Mouse (Mus musculus) myocyte (in vitro differentiated cells): ENCODE measurements around the gene Ccdc60. TPM values are rescaled to one million over a fixed set of nuclear protein-coding genes. Genes with fewer than 3 reads are reported as not detected.

Experiments
- H3K27me3 ChIP-seq: one replicate; pipeline ENCODE4 v1.6.1; 2011; ENCODE audit not compliant: control insufficient read depth, insufficient read depth, insufficient read length
- H3K36me3 ChIP-seq: one replicate; pipeline ENCODE4 v1.6.1; 2011; ENCODE audit not compliant: control insufficient read depth, insufficient read depth
- H3K4me2 ChIP-seq: one replicate; pipeline ENCODE4 v1.6.1; 2011; ENCODE audit warnings: low read depth, control low read depth
- H3K4me3 ChIP-seq: one replicate; pipeline ENCODE4 v1.5.1; 2011; ENCODE audit warnings: mild to moderate bottlenecking, control low read depth, moderate library complexity
- H3K79me2 ChIP-seq: one replicate; pipeline ENCODE4 v1.6.1; 2011; ENCODE audit not compliant: control insufficient read depth, insufficient read depth
- H3ac ChIP-seq: one replicate; pipeline ENCODE4 v1.6.1; 2011; ENCODE audit not compliant: control insufficient read depth, insufficient read length
- CEBPB ChIP-seq: IDR thresholded peaks from 2 replicates; pipeline ENCODE4 v1.6.1; 2011; ENCODE audit warnings: mild to moderate bottlenecking, moderate library complexity; ENCODE audit not compliant: poor library complexity, insufficient read depth, severe bottlenecking
- E2F4 ChIP-seq: IDR thresholded peaks from one replicate; pipeline ENCODE4 v1.6.1; 2011; ENCODE audit warnings: mild to moderate bottlenecking, control low read depth, moderate library complexity; ENCODE audit not compliant: insufficient read depth
- MAX ChIP-seq: IDR thresholded peaks from one replicate; pipeline ENCODE4 v1.6.1; 2011; ENCODE audit warnings: low read depth, mild to moderate bottlenecking, control low read depth
- MYOD1 ChIP-seq, 3 experiments: IDR thresholded peaks; one replicate each; pipeline ENCODE4 v1.6.1; 2011; ENCODE audit warnings: control low read depth in 2 of 3, low read depth in 2 of 3, mild to moderate bottlenecking in 2 of 3, moderate library complexity in 1 of 3; ENCODE audit not compliant: insufficient read length in 2 of 3, control insufficient read depth in 1 of 3
- MYOG ChIP-seq, 3 experiments: IDR thresholded peaks; one replicate each; pipeline ENCODE4 v1.6.1; 2011; ENCODE audit warnings: control low read depth in 2 of 3, low read depth in 2 of 3, mild to moderate bottlenecking in 2 of 3; ENCODE audit not compliant: insufficient read length in 2 of 3, control insufficient read depth in 1 of 3, insufficient read depth in 1 of 3
- POLR2A ChIP-seq: IDR thresholded peaks from one replicate; pipeline ENCODE4 v1.6.1; 2011; ENCODE audit warnings: low read depth, mild to moderate bottlenecking, control low read depth, moderate library complexity; ENCODE audit not compliant: insufficient read length
- POLR2AphosphoS2 ChIP-seq: IDR thresholded peaks from one replicate; pipeline ENCODE4 v1.6.1; 2011; ENCODE audit warnings: low read depth, control low read depth; ENCODE audit not compliant: insufficient read length
- REST ChIP-seq: IDR thresholded peaks from one replicate; pipeline ENCODE4 v1.6.1; 2011; ENCODE audit warnings: mild to moderate bottlenecking, control low read depth, moderate library complexity; ENCODE audit not compliant: insufficient read depth, insufficient read length
- SRF ChIP-seq: IDR thresholded peaks from one replicate; pipeline ENCODE4 v1.6.1; 2011; ENCODE audit warnings: low read depth; ENCODE audit not compliant: control insufficient read depth, insufficient read length
- TCF12 ChIP-seq: IDR thresholded peaks from one replicate; pipeline ENCODE4 v1.6.1; 2011; ENCODE audit warnings: mild to moderate bottlenecking, control low read depth; ENCODE audit not compliant: poor library complexity, insufficient read depth, severe bottlenecking
- TCF3 ChIP-seq: IDR thresholded peaks from one replicate; pipeline ENCODE4 v1.6.1; 2011; ENCODE audit warnings: low read depth, control low read depth; ENCODE audit not compliant: insufficient read length
- USF1 ChIP-seq: IDR thresholded peaks from one replicate; pipeline ENCODE4 v1.6.1; 2011; ENCODE audit warnings: low read depth, mild to moderate bottlenecking, control low read depth, moderate library complexity
- polyA plus RNA-seq: library from polyadenylated mRNA; unstranded; fragments of >200 nt; fragmentation: generic; extraction: Trizol; gene quantifications from one replicate; pipeline ENCODE4 v1.2.1, GENCODE M21; 2012; ENCODE audit warnings: missing spikeins

Gene Ccdc60
- polyA plus RNA-seq, 1 experiment = 0.48 TPM

- Histone ChIP-seq H3ac (no peak overlapping the region), H3K4me3 (no peak overlapping the region), H3K27me3 (no peaks in the 10 kb centered on the region), H3K79me2 (no peaks in the 10 kb centered on the region), H3K4me2 (no peak overlapping the region), H3K36me3 (no peaks in the 10 kb centered on the region)
- TF ChIP-seq REST = no peak
- TF ChIP-seq MYOD1 (IDR thresholded peaks at IDR 0.05; ENCODE audit: control insufficient read depth in 1 of 3, insufficient read length in 2 of 3, low read depth in 2 of 3) = no peak
- no peak for TF ChIP-seq POLR2AphosphoS2
- no peak for TF ChIP-seq USF1
- TF ChIP-seq MYOG (IDR thresholded peaks at IDR 0.05; ENCODE audit: control insufficient read depth in 1 of 3, insufficient read depth in 1 of 3, insufficient read length in 2 of 3, low read depth in 2 of 3) = no peak
- TF ChIP-seq TCF12 = no peak
- no peak for TF ChIP-seq TCF3
- no peak for TF ChIP-seq E2F4
- no peak for TF ChIP-seq MAX
- no peak for TF ChIP-seq SRF
- no peak for TF ChIP-seq POLR2A
Observed at GRCm38 (mm10) chr5:116285532-116286176, 3.1 kb downstream of the Ccdc60 start.

GRCm38 (mm10) chr5:116280518-116280917, 8.3 kb downstream of the Ccdc60 start:
- H3K27me3 ChIP-seq = no peaks in the 10 kb centered on the region
- H3ac ChIP-seq = no peak overlapping the region
- no peak for TF ChIP-seq SRF
- TF ChIP-seq TCF12 = no peak
- TF ChIP-seq USF1 = no peak
- no peak for TF ChIP-seq MYOG (IDR thresholded peaks at IDR 0.05; ENCODE audit: control insufficient read depth in 1 of 3, insufficient read depth in 1 of 3, insufficient read length in 2 of 3, low read depth in 2 of 3)
- no peak for TF ChIP-seq E2F4
- TF ChIP-seq TCF3 = no peak
- TF ChIP-seq POLR2AphosphoS2 = no peak
- no peak overlapping the region for H3K4me2 ChIP-seq
- H3K79me2 ChIP-seq = no peaks in the 10 kb centered on the region
- no peaks in the 10 kb centered on the region for H3K36me3 ChIP-seq
- H3K4me3 ChIP-seq = no peak overlapping the region

GRCm38 (mm10) chr5:116278436-116278918, 10.3 kb downstream of the Ccdc60 start:
- H3K27me3 ChIP-seq = no peaks in the 10 kb centered on the region
- no peak overlapping the region for H3ac ChIP-seq
- H3K79me2 ChIP-seq = no peaks in the 10 kb centered on the region
- H3K36me3 ChIP-seq = no peaks in the 10 kb centered on the region
- no peak overlapping the region for H3K4me2 ChIP-seq
- TF ChIP-seq POLR2AphosphoS2 = no peak
- no peak for TF ChIP-seq MAX
- TF ChIP-seq SRF = no peak
- TF ChIP-seq TCF3 = no peak
- no peak for TF ChIP-seq MYOD1 (IDR thresholded peaks at IDR 0.05; ENCODE audit: control insufficient read depth in 1 of 3, insufficient read length in 2 of 3, low read depth in 2 of 3)
- TF ChIP-seq REST = no peak
- no peak for TF ChIP-seq MYOG (IDR thresholded peaks at IDR 0.05; ENCODE audit: control insufficient read depth in 1 of 3, insufficient read depth in 1 of 3, insufficient read length in 2 of 3, low read depth in 2 of 3)
- no peak for TF ChIP-seq USF1
- TF ChIP-seq CEBPB = no peak
- TF ChIP-seq POLR2A = no peak
- no peak for TF ChIP-seq TCF12
- no peak for TF ChIP-seq E2F4
- H3K4me3 ChIP-seq = no peak overlapping the region

- TF ChIP-seq E2F4 (no peak), MYOG (IDR thresholded peaks at IDR 0.05; ENCODE audit: control insufficient read depth in 1 of 3, insufficient read depth in 1 of 3, insufficient read length in 2 of 3, low read depth in 2 of 3) (no peak), TCF12 (no peak), POLR2A (no peak), REST (no peak), MAX (no peak), USF1 (no peak), MYOD1 (IDR thresholded peaks at IDR 0.05; ENCODE audit: control insufficient read depth in 1 of 3, insufficient read length in 2 of 3, low read depth in 2 of 3) (no peak), CEBPB (no peak), POLR2AphosphoS2 (no peak), TCF3 (no peak), SRF (no peak)
- H3K4me2 ChIP-seq = no peak overlapping the region
- H3K27me3 ChIP-seq = no peaks in the 10 kb centered on the region
- no peak overlapping the region for H3ac ChIP-seq
- H3K4me3 ChIP-seq = no peak overlapping the region
- no peaks in the 10 kb centered on the region for H3K36me3 ChIP-seq
- no peaks in the 10 kb centered on the region for H3K79me2 ChIP-seq
Observed at GRCm38 (mm10) chr5:116277951-116278350, 10.8 kb downstream of the Ccdc60 start.

GRCm38 (mm10) chr5:116274818-116275217, 14.0 kb downstream of the Ccdc60 start:
- TF ChIP-seq POLR2A (no peak), TCF3 (no peak), MAX (no peak), USF1 (no peak), CEBPB (no peak), MYOD1 (IDR thresholded peaks at IDR 0.05; ENCODE audit: control insufficient read depth in 1 of 3, insufficient read length in 2 of 3, low read depth in 2 of 3) (no peak), POLR2AphosphoS2 (no peak), TCF12 (no peak), E2F4 (no peak), REST (no peak), MYOG (IDR thresholded peaks at IDR 0.05; ENCODE audit: control insufficient read depth in 1 of 3, insufficient read depth in 1 of 3, insufficient read length in 2 of 3, low read depth in 2 of 3) (no peak), SRF (no peak)
- H3K36me3 ChIP-seq = no peaks in the 10 kb centered on the region
- H3K4me3 ChIP-seq = no peak overlapping the region
- no peak overlapping the region for H3ac ChIP-seq
- H3K27me3 ChIP-seq = no peaks in the 10 kb centered on the region
- H3K79me2 ChIP-seq = no peaks in the 10 kb centered on the region
- H3K4me2 ChIP-seq = no peak overlapping the region
